Mouse (Mus musculus): ENCODE measurements around the gene Sh2d3c. TPM values are rescaled to one million over a fixed set of nuclear protein-coding genes. Genes with fewer than 3 reads are reported as not detected.

Sh2d3c gene
- polyA plus RNA-seq, 1 experiment from 2014 or later = 26.4 TPM

GRCm38 (mm10) chr2:32681754-32682153 lies 39.1 kb upstream of the Sh2d3c start:
- H3K4me1 ChIP-seq (ENCODE audit: control insufficient read depth, insufficient read depth, low read length) = peaks cover 13% of the 10 kb centered on the region
- no peak overlapping the region for H3K4me2 ChIP-seq
- no peak overlapping the region for H3K4me3 ChIP-seq (ENCODE audit: low read depth, low read length)
- H3K9ac ChIP-seq (ENCODE audit: low read depth, low read length) = no peak overlapping the region
- peaks cover 23% of the 10 kb centered on the region for H3K36me3 ChIP-seq (ENCODE audit: control insufficient read depth, insufficient read depth, low read length)
- no peak for ATAC-seq (replicated peaks; ENCODE audit: insufficient number of reproducible peaks, low FRiP score, low TSS enrichment)
- 59% methylated on average over 6 of the region's 6 CpGs for WGBS (ENCODE audit: insufficient replicate concordance)
- H3K27ac ChIP-seq (ENCODE audit: low read depth, low read length) = no peak overlapping the region
- no peaks in the 10 kb centered on the region for H3K9me3 ChIP-seq (replicated peaks; ENCODE audit: control insufficient read depth, low read length)
- no peaks in the 10 kb centered on the region for H3K27me3 ChIP-seq (ENCODE audit: control insufficient read depth, insufficient read depth, low read length)

GRCm38 (mm10) chr2:32682721-32683417 lies 38.0 kb upstream of the Sh2d3c start:
- no peak for ATAC-seq (replicated peaks; ENCODE audit: insufficient number of reproducible peaks, low FRiP score, low TSS enrichment)
- Histone ChIP-seq H3K27ac (ENCODE audit: low read depth, low read length) (no peak overlapping the region), H3K4me2 (no peak overlapping the region), H3K36me3 (ENCODE audit: control insufficient read depth, insufficient read depth, low read length) (peaks cover 28% of the 10 kb centered on the region), H3K27me3 (ENCODE audit: control insufficient read depth, insufficient read depth, low read length) (no peaks in the 10 kb centered on the region), H3K4me3 (ENCODE audit: low read depth, low read length) (no peak overlapping the region), H3K9me3 (replicated peaks; ENCODE audit: control insufficient read depth, low read length) (no peaks in the 10 kb centered on the region), H3K9ac (ENCODE audit: low read depth, low read length) (no peak overlapping the region), H3K4me1 (ENCODE audit: control insufficient read depth, insufficient read depth, low read length) (peaks cover 13% of the 10 kb centered on the region)
- WGBS (ENCODE audit: insufficient replicate concordance) = 75% methylated on average over 14 of the region's 14 CpGs

- Histone ChIP-seq H3K36me3 (ENCODE audit: control insufficient read depth, insufficient read depth, low read length) (peaks cover 28% of the 10 kb centered on the region), H3K9me3 (replicated peaks; ENCODE audit: control insufficient read depth, low read length) (no peaks in the 10 kb centered on the region), H3K4me3 (ENCODE audit: low read depth, low read length) (no peak overlapping the region), H3K27me3 (ENCODE audit: control insufficient read depth, insufficient read depth, low read length) (no peaks in the 10 kb centered on the region), H3K4me1 (ENCODE audit: control insufficient read depth, insufficient read depth, low read length) (peaks cover 12% of the 10 kb centered on the region), H3K27ac (ENCODE audit: low read depth, low read length) (no peak overlapping the region), H3K9ac (ENCODE audit: low read depth, low read length) (no peak overlapping the region), H3K4me2 (no peak overlapping the region)
- no peak for ATAC-seq (replicated peaks; ENCODE audit: insufficient number of reproducible peaks, low FRiP score, low TSS enrichment)
- 88% methylated on average over 10 of the region's 10 CpGs for WGBS (ENCODE audit: insufficient replicate concordance)
These were observed 37.2 kb upstream of the Sh2d3c start for GRCm38 (mm10) chr2:32683701-32684100.

- no peaks in the 10 kb centered on the region for H3K9me3 ChIP-seq (replicated peaks; ENCODE audit: control insufficient read depth, low read length)
- H3K9ac ChIP-seq (ENCODE audit: low read depth, low read length) = no peak overlapping the region
- H3K27ac ChIP-seq (ENCODE audit: low read depth, low read length) = no peak overlapping the region
- H3K27me3 ChIP-seq (ENCODE audit: control insufficient read depth, insufficient read depth, low read length) = no peaks in the 10 kb centered on the region
- H3K4me1 ChIP-seq (ENCODE audit: control insufficient read depth, insufficient read depth, low read length) = peaks cover 8% of the 10 kb centered on the region
- H3K36me3 ChIP-seq (ENCODE audit: control insufficient read depth, insufficient read depth, low read length) = peaks cover 28% of the 10 kb centered on the region
- WGBS (ENCODE audit: insufficient replicate concordance) = 86% methylated on average over 15 of the region's 15 CpGs
- H3K4me2 ChIP-seq = no peak overlapping the region
- ATAC-seq (replicated peaks; ENCODE audit: insufficient number of reproducible peaks, low FRiP score, low TSS enrichment) = no peak
- no peak overlapping the region for H3K4me3 ChIP-seq (ENCODE audit: low read depth, low read length)
These were observed 36.0 kb upstream of the Sh2d3c start for GRCm38 (mm10) chr2:32684681-32685428.

GRCm38 (mm10) chr2:32685807-32686206 lies 35.0 kb upstream of the Sh2d3c start:
- Histone ChIP-seq H3K9me3 (replicated peaks; ENCODE audit: control insufficient read depth, low read length) (no peaks in the 10 kb centered on the region), H3K4me2 (no peak overlapping the region), H3K4me1 (ENCODE audit: control insufficient read depth, insufficient read depth, low read length) (no peaks in the 10 kb centered on the region; the same call in 1 of the 2 replicates), H3K36me3 (ENCODE audit: control insufficient read depth, insufficient read depth, low read length) (peaks cover 28% of the 10 kb centered on the region), H3K9ac (ENCODE audit: low read depth, low read length) (no peak overlapping the region), H3K4me3 (ENCODE audit: low read depth, low read length) (no peak overlapping the region), H3K27me3 (ENCODE audit: control insufficient read depth, insufficient read depth, low read length) (no peaks in the 10 kb centered on the region), H3K27ac (ENCODE audit: low read depth, low read length) (no peak overlapping the region)
- ATAC-seq (replicated peaks; ENCODE audit: insufficient number of reproducible peaks, low FRiP score, low TSS enrichment) = no peak
- 94% methylated on average over 3 of the region's 3 CpGs for WGBS (ENCODE audit: insufficient replicate concordance)

- H3K27ac ChIP-seq (ENCODE audit: low read depth, low read length) = no peak overlapping the region
- H3K4me3 ChIP-seq (ENCODE audit: low read depth, low read length) = no peak overlapping the region
- 0 out of 2 replicates have a peak, but pooled peaks cover 2% of the 10 kb centered on the region for H3K4me1 ChIP-seq (ENCODE audit: control insufficient read depth, insufficient read depth, low read length)
- no peak overlapping the region for H3K4me2 ChIP-seq
- H3K9ac ChIP-seq (ENCODE audit: low read depth, low read length) = no peak overlapping the region
- no peaks in the 10 kb centered on the region for H3K9me3 ChIP-seq (replicated peaks; ENCODE audit: control insufficient read depth, low read length)
- H3K27me3 ChIP-seq (ENCODE audit: control insufficient read depth, insufficient read depth, low read length) = no peaks in the 10 kb centered on the region
- WGBS (ENCODE audit: insufficient replicate concordance) = 88% methylated on average over 6 of the region's 6 CpGs
- no peak for ATAC-seq (replicated peaks; ENCODE audit: insufficient number of reproducible peaks, low FRiP score, low TSS enrichment)
- peaks cover 28% of the 10 kb centered on the region for H3K36me3 ChIP-seq (ENCODE audit: control insufficient read depth, insufficient read depth, low read length)
These were observed 34.2 kb upstream of the Sh2d3c start for GRCm38 (mm10) chr2:32686640-32687039.

GRCm38 (mm10) chr2:32687562-32687961 lies 33.3 kb upstream of the Sh2d3c start:
- H3K9me3 ChIP-seq (replicated peaks; ENCODE audit: control insufficient read depth, low read length) = no peaks in the 10 kb centered on the region
- peaks cover 3% of the 10 kb centered on the region; the same call in 1 of the 2 replicates for H3K4me1 ChIP-seq (ENCODE audit: control insufficient read depth, insufficient read depth, low read length)
- no peak overlapping the region for H3K4me2 ChIP-seq
- no peak overlapping the region for H3K9ac ChIP-seq (ENCODE audit: low read depth, low read length)
- no peak overlapping the region for H3K4me3 ChIP-seq (ENCODE audit: low read depth, low read length)
- H3K36me3 ChIP-seq (ENCODE audit: control insufficient read depth, insufficient read depth, low read length) = peaks cover 27% of the 10 kb centered on the region
- ATAC-seq (replicated peaks; ENCODE audit: insufficient number of reproducible peaks, low FRiP score, low TSS enrichment) = no peak
- 94% methylated on average over 8 of the region's 8 CpGs for WGBS (ENCODE audit: insufficient replicate concordance)
- no peak overlapping the region for H3K27ac ChIP-seq (ENCODE audit: low read depth, low read length)
- no peaks in the 10 kb centered on the region for H3K27me3 ChIP-seq (ENCODE audit: control insufficient read depth, insufficient read depth, low read length)

GRCm38 (mm10) chr2:32689420-32689819 lies 31.4 kb upstream of the Sh2d3c start:
- Histone ChIP-seq H3K9ac (ENCODE audit: low read depth, low read length) (no peak overlapping the region), H3K36me3 (ENCODE audit: control insufficient read depth, insufficient read depth, low read length) (peaks cover 20% of the 10 kb centered on the region), H3K4me2 (no peak overlapping the region), H3K27ac (ENCODE audit: low read depth, low read length) (no peak overlapping the region), H3K4me3 (ENCODE audit: low read depth, low read length) (no peak overlapping the region), H3K4me1 (ENCODE audit: control insufficient read depth, insufficient read depth, low read length) (peaks cover 11% of the 10 kb centered on the region), H3K9me3 (replicated peaks; ENCODE audit: control insufficient read depth, low read length) (no peaks in the 10 kb centered on the region), H3K27me3 (ENCODE audit: control insufficient read depth, insufficient read depth, low read length) (no peaks in the 10 kb centered on the region)
- WGBS (ENCODE audit: insufficient replicate concordance) = 20% methylated on average over 5 of the region's 5 CpGs
- no peak for ATAC-seq (replicated peaks; ENCODE audit: insufficient number of reproducible peaks, low FRiP score, low TSS enrichment)

Measured in heart, embryonic 11.5 days (tissue).